Mouse (Mus musculus) adrenal gland, adult 8-10 months (tissue): ENCODE data around the gene Hoxa10. TPM values are rescaled to one million over a fixed set of nuclear protein-coding genes. Genes with fewer than 3 reads are reported as not detected.

Source experiments
- DNase-seq: peaks from one replicate; pipeline ENCODE4 v3.0.0; 2022
- total RNA-seq, 4 experiments: library from RNA; stranded (reverse); gene quantifications; 2 replicates each; pipeline ENCODE4 v1.2.4; 2022

The Hoxa10 gene
- total RNA-seq, 4 experiments from 2014 or later = 0.15 to 0.16 TPM; not detected in 2

GRCm38 (mm10) chr6:52217459-52217768 lies 23.2 kb downstream of the Hoxa10 start:
- DNase-seq = peak; percentile 79

GRCm38 (mm10) chr6:52216691-52217458 lies 23.8 kb downstream of the Hoxa10 start:
- DNase-seq = no peak

GRCm38 (mm10) chr6:52215771-52216535 lies 24.7 kb downstream of the Hoxa10 start:
- DNase-seq = no peak

GRCm38 (mm10) chr6:52215070-52215469 lies 25.6 kb downstream of the Hoxa10 start:
- DNase-seq = no peak

DNA sequence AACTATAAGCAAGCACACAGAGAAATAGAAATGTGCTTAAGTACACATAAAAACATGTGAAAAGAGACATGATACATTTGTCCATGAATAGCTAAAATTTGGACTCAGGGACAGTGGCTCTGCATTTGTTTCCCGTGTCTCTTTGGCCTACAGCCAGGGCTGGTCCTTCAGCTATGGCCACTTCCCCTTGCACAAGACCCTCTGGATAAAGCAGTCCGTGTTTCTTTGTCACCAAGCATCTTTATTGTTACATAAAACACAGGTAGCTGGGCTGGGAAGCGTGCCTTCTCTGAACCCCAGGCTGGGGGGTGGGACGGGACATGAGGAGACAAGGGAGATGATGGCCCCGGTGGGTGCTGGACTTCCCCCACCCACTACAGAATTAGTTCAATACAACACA lies 26.4 kb downstream of the Hoxa10 start:
- no peak for DNase-seq

DNA sequence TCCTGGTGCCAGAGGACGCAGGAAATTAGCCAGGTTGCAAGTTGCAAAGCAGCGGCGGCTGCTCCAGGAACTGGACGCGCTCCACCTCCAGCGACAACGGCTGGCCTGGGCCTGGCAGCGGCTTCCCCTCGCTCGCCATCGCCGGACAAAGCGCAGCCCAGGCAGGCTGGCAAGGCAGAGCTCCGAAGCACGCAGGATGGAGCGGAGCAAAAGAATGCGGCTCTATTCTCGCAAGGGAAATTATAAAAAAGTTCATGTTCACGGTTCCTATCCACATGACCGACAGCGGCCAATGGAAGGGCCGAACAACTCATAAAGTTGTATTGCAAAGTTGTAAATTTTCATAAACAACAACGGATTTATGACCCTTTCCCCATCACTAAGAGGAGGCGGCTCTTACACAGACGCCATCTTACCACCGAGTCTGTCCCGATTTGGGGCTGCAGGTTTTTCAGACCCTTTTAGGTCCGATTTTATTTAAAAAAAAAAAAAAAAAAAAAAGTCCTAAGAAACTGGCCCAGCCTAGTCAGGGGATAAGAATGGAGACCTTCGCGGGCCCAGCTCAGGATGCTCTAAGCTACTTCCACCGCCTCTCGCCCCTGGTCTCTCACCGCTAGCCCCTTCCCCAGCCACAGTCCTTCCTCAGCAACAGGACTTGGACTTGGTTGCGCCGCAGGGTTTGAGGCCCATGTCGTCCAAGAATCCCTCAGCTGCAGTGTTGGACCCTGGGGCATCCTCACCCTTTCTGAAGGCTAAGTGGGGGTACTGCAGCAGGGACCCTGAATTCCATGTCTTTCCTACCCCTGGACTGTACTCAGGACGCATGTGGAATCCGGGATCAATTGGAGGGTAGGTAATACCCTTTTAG lies 27.3 kb downstream of the Hoxa10 start, which contains the start of the genes Hoxa3 and Gm28308:
Hoxa3 (minus strand) TSS at position 218 of the 868 bp plus-strand sequence.
Gm28308 (minus strand) TSS at position 221 of the 868 bp plus-strand sequence.
- DNase-seq = no peak

DNA sequence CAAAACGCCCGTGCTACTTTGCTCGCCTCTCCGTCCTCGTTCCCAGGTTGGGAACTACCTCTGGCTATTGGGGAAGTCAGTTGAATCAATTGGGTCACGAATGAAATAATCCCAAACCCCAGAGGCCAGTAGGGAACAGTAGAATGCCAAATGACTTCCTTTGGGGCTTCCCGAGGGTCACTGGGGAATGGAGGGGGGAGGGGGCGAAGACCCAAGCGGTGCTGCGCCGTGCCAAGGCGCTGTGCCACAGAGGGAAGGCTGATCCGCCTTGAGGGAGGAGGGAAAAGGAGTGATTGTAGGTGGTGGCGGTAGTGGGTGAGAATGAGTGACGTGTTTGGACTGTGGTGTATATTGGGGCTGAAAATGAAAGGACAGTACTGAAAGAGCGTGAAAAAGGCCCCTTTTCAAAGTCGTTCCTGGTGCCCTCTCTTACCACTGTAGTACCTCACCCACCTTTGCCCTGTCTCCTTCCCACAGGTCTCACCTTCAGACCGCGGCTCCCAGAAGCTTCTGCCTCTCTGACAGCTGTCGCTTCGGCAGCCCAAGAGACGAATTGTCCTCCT lies 28.0 kb downstream of the Hoxa10 start:
- no peak for DNase-seq

DNA sequence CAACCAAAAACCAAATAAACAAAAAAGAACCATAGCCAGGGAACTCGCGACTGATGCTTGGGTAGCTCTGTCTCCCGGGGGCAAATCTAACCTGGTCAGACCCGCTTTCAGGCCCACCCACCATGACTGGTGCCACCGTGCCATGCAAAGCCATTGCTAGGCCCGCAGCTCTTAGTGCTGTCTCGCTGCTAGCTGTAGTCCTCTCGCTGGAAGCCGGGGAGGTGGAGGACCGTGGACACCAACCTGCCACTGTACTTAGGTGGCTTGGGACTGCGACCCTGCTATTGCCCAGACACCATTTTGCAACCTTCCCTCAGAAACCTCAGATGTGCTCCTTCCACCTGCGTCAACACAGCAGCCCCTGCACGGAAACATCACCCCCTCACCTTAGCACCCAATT lies 28.7 kb downstream of the Hoxa10 start:
- no peak for DNase-seq

- no peak for DNase-seq
Measured at GRCm38 (mm10) chr6:52211170-52211935, 29.3 kb downstream of the Hoxa10 start.

DNA sequence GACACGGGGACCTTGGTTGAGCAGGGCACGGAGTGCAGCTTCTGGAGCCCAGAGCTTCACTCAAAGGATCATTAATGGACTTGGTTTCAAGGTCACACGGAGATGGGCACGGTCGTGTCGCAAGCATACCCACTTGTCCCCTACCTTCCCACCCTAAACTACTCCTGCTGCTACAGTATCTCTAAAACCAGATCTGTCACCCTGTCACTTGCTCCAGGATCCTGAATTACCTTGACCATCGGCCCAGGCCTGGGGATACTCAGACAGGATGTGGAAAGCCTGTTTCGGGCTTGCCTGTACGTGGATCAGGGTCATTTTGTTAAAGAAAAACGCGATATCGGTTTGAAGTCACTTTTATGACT lies 31.0 kb downstream of the Hoxa10 start:
- DNase-seq = no peak

DNA sequence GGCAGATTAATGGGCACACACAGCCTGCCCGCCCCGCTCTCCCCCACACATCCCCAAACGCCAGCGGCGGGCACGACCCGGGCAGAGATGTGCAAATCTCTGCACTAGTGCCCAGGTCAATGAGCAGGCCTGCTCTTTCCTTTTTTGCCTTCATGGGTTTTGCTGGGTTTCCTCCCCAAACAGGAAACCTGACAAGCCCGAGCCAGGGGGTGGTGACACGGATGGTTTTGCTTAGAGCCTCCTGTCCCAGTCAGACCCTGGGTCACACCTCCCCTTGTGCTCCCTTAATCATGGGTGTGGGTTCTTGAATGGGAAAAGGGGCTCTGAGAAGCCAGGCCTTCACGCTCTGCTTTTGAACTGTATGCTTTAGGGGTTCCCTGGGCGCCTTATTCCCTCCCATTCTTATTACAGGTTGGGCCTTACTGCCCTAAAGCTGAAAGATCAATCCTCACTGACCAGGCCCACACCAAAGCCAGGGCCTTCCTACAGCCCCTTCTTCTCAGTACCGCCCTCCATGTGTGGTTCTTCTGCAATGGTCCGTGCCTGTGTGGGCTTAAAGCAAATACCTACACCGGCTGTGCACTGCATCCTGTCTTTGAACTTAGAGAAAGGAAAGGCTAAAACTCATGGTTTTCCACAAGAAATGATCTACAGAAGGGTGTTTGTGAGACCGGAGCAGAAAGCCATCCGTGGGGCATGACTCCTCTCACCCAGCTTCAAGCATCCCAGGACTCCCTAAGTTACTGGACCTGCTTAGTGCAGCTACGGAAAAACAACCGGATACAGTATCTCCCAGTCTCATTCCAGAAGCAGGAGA lies 31.6 kb downstream of the Hoxa10 start:
- no peak for DNase-seq

- no peak for DNase-seq
Measured at GRCm38 (mm10) chr6:52208072-52208867, 32.4 kb downstream of the Hoxa10 start, which contains the start of gene Hoxa6. Gene Hoxa6, minus strand, starts transcription at chr6:52208722.

DNA sequence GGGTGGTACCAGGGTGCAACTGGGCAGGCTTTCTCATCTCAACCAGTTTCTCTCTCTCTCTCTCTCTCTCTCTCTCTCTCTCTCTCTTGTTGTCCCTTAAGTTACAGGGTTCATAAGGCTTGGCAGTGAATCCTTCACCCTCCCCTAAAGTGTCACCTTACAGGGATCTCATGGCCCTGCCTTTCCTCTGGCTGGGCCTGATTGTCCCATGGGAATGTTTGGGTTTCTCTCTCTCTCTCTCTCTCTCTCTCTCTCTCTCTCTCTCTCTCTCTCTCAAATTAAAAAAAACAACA lies 33.0 kb downstream of the Hoxa10 start:
- DNase-seq = no peak

DNA sequence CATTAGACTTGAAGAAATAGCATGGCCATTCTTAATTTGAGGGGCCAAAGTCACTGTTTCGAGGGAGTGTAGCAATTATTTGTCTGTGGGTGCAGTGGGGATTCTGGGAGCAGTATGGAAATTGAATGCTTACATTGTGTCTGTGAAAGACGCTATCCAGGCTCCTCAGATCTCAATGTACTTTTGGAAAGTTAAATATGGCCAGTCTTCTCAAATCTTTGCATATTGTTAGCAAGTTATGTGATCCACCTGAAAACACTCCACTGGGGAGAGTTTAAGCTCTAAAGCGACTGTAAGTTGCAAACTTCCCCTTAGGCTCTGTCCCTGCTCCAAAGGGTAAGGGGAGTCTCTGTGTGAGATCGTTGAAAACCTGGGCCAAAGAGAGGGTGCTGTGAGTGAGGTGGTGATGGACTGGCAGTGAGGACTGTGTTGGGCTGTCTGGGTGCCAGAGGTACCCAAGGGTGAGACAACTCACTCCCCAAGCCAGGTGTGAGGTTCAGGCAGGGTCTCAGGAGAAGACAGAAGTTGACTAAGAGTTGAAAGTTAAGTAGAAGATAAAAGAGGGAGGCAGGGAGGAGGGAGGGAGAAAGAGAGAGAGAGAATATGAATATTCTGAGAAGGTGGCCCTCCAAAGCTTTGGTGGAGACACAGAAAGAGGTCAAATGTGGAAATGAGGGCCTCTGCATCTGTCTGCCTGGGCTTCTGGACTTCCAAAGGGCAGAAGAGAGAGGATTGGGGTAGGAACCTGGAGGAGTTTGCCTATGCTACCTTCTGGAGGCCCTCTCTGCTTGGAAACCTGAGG lies 33.6 kb downstream of the Hoxa10 start:
- DNase-seq = no peak

GRCm38 (mm10) chr6:52205638-52206621 lies 34.7 kb downstream of the Hoxa10 start:
- no peak for DNase-seq

DNA sequence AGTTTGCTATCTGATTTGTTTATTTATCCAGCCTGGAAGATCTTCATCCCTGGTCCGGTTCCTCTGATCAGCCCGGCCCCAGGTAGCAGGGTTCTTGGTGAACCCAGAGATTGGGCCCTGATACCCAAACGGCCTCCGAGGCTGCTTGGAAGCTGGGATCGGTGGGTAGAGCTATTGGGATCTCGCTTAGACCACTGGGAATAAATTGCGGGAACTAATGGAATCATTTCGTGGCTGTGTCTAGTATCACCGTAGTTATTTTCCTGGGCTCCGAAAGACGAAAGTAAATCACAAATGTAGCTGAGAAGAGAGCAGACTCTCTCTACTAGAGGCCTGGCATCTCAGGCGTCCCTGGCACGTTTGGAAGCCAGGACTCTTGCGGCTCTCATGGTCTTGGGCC lies 35.4 kb downstream of the Hoxa10 start:
- DNase-seq = no peak

DNA sequence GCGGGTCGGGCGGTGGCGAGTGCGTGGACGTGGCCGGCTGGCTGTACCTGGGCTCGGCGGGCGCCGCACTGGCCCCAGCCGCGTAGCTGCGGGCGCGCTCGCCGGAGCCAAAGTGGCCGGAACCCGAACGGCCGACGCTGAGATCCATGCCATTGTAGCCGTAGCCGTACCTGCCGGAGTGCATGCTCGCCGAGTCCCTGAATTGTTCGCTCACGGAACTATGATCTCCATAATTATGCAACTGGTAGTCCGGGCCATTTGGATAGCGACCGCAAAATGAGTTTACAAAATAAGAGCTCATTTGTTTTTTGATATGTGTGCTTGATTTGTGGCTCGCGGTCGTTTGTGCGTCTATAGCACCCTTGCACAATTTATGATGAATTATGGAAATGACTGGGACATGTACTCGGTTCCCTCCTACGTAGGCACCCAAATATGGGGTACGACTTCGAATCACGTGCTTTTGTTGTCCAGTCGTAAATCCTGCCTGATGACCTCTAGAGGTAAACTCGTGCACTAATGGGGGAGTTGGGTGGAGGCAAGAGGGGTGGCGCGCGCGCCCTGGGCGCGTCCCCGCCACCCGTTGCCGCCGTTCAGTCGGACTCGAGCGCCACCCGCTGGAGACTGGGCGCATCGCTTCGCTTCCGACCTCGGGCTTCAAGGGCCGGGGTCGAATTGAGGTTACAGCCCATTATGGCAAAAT lies 36.5 kb downstream of the Hoxa10 start, which contains the start of gene Hoxa5:
Hoxa5 (minus strand) TSS at position 538 of the 703 bp plus-strand sequence.
- DNase-seq = peak; percentile 85
